Mouse (Mus musculus): ENCODE data around the gene H2-Eb1. TPM values are rescaled to one million over a fixed set of nuclear protein-coding genes. Genes with fewer than 3 reads are reported as not detected.
A peak's percentile ranks its signal among the peaks of the same experiment; 100 is the strongest.
"Not testable (repeated sequence)": the region's sequence is repeated elsewhere in the genome, so short reads cannot be mapped to it uniquely, and the experiment has no call there.

The H2-Eb1 gene
- polyA plus RNA-seq, 2 experiments from 2014 or later: 12.7 to 77.2 TPM

- ATAC-seq: peak; percentile 66
These were observed 14.1 kb upstream of the H2-Eb1 start for GRCm38 (mm10) chr17:34291609-34292008.

GRCm38 (mm10) chr17:34292570-34292969 lies 13.1 kb upstream of the H2-Eb1 start:
- no peak for ATAC-seq

- peak; percentile 25 for ATAC-seq
These were observed 12.1 kb upstream of the H2-Eb1 start for GRCm38 (mm10) chr17:34293533-34293932.

DNA sequence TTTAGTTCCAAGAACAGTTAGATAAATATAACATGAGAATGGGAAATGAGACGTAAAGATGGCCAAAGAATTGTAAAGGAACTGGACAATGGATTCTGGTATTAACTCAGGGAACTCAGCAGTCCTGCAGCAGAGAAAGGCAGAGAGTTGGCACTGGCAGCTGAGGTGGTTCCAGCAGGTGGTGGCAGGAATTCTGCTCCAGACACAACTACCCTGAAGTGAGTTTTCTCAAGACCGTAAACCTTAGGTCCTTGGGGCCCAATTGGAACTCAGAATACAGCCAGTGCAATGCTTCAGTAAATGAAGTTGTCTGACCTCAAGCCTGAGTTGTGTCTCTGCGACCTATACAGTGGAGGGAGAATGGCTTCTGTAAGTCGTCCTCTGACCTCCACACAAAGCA lies 11.4 kb upstream of the H2-Eb1 start:
- ATAC-seq: no peak

- no peak for ATAC-seq
These were observed 10.4 kb upstream of the H2-Eb1 start for GRCm38 (mm10) chr17:34295307-34295706.

GRCm38 (mm10) chr17:34295891-34296794 lies 9.5 kb upstream of the H2-Eb1 start:
- peak; percentile 82 for ATAC-seq

DNA sequence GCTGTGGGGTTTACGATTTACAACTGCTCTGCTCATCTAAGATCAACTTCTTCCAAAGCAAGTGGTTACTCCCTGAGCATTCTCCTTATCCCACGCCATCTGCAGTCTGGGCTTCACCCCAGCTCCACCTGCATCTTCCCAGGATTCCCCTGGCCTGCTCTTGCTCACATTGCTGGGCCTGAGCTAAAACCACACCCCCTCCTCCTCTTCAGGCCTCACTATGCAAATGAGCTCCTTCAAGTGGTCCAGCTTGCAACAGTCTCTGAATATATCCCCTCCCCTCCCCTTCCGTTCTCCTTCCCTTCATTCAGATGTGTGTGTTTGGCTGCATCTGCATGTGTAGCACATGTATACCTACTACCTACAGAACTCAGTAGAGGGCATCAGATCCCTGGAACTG lies 6.3 kb upstream of the H2-Eb1 start:
- ATAC-seq: no peak

GRCm38 (mm10) chr17:34300071-34300470 lies 5.6 kb upstream of the H2-Eb1 start:
- no peak for ATAC-seq

GRCm38 (mm10) chr17:34300691-34301566 lies 4.7 kb upstream of the H2-Eb1 start:
- ATAC-seq: no peak

GRCm38 (mm10) chr17:34301670-34302190 lies 3.9 kb upstream of the H2-Eb1 start:
- ATAC-seq: no peak

DNA sequence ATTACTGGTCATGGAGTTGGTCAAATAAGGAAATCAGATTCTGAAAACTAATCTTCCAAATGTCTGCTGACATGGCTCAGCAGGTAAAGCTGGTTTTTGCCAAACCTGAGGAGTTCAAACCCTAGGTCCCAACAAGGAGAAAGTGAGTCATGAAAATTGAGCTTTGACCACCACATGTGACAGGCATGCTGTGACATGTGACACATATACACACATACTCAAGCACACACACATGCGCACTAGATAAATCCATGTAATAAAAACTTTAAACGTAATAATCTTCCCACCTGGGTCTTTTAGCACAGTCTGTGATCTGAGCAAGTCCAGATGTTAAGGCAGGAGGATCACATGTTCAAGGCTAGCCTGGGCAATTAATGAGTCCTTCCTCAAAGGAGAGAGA lies 1.9 kb upstream of the H2-Eb1 start:
- no peak for ATAC-seq

GRCm38 (mm10) chr17:34304751-34305150 lies 916 bp upstream of the H2-Eb1 start:
- peak; percentile 82 for ATAC-seq

GRCm38 (mm10) chr17:34306407-34306806 lies 740 bp downstream of the H2-Eb1 start:
- no peak for ATAC-seq

- ATAC-seq: no peak
These were observed 1.5 kb downstream of the H2-Eb1 start for GRCm38 (mm10) chr17:34307216-34307615.

DNA sequence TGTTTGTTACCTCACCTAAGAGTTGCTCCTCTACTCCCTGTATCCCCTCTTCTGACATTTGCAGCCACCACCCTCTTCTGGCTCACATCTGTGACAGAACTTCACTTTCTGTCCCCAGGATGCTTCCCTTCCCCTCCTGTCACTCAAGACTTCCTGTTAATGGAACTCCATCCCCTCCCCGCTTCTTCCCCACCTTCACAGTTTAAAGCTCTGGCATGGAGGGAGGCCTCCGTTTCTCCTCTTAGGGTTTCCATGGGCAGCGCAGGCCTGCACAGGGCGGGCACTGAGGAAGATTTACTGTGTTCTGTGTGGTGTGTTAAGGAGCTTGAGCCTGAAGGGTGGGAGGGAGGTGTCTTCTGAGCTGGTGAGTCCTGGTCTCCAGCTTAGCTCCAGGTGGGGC lies 2.5 kb downstream of the H2-Eb1 start:
- no peak for ATAC-seq

GRCm38 (mm10) chr17:34309225-34309624 lies 3.6 kb downstream of the H2-Eb1 start:
- ATAC-seq: no peak

DNA sequence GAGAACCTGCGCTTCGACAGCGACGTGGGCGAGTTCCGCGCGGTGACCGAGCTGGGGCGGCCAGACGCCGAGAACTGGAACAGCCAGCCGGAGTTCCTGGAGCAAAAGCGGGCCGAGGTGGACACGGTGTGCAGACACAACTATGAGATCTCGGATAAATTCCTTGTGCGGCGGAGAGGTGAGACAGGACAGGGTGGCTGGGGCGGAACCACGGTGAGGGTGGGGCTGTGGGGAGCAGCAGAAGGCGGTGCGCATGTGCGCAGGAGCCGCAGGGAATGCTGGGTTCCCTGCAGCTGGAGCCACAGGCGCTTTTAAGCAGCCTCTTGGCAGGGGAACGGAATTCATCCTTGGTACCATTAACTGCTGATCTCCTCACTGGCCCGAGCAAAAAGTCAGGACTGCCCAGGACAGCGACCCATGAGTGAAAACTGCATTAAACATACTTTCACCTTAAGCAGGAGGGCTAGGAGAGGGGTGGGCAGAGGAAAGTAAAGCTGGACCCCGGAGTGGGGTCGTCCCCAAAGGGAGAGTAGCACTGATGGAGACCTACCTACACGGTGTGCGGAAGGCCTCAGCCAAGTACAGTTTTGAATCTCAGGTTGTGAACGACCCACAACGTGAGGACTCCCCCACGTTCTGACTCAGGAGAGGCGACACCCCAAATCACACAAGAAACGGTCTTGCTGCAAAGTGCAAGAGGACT lies 4.2 kb downstream of the H2-Eb1 start:
- ATAC-seq: peak; percentile 36

DNA sequence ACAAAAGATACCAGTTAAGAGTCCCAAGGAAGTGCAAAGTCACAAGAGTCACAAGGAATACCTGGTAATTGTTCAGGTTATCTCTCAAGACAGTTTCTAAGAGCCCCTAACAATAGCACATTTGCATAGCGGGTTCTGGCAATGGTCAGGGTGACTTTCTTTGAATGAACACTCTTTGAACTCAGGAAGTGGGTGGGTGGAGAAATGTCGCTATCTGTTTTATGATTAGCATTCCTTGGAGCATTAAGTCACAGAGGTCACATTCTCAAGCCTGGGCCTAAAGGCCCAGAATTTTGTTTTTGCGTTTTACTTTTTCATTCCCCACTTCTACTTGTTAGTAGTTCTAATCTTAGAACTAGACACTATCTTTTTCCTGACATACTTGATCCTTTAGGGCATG lies 4.9 kb downstream of the H2-Eb1 start:
- ATAC-seq: not testable (repeated sequence)

GRCm38 (mm10) chr17:34312185-34312584 lies 6.5 kb downstream of the H2-Eb1 start:
- no peak for ATAC-seq

DNA sequence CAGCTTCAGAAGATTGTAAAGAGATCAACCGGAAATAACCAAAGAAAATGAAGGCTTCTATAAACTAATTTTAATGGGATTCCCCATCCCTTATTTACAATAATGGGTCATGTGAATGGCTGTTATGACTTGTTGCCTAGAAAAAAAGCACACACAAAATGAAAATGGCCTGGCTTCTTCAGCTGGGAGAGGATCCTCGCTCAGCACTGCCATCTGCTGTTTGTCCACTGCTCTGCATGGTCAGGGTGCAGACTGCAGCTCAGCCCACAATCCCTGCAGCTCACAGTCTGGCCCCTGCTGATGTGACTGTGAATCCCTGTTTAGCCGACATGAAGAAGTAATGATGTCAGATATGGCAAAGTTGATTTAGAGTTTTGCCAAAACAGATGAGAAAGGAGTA lies 7.7 kb downstream of the H2-Eb1 start:
- peak; percentile 72 for ATAC-seq

DNA sequence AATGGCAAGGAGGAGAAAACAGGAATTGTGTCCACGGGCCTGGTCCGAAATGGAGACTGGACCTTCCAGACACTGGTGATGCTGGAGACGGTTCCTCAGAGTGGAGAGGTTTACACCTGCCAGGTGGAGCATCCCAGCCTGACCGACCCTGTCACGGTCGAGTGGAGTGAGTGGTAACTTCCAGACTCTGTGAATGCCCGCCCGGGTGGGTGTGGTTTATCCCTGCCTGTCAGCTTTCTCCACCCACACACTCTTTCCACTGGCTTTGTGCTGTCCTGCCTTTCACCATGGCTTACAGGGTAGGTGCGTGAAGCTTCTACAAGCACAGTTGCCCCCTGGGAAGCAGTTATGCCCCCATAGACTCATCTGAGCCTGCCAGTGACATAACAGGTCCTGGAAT lies 8.6 kb downstream of the H2-Eb1 start:
- no peak for ATAC-seq

DNA sequence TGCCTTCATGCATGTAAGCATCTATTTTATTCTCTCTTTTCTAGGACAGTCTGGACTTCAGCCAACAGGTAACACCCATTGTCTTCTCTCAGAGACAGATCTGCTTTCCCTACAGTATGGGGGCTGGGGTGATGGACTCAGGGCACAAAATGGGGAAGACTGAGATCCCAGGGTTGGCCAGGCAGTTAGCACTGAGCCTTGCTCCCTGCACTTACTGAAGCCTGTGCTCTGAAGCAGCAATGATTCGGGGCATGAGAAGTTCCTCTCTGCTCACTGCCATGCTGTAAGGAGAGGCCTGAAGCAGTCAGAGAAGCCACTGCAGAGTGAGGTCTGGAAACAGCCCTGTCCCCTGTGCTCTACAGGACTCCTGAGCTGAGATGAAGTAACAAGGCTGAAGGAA lies 9.8 kb downstream of the H2-Eb1 start:
- ATAC-seq: no peak

GRCm38 (mm10) chr17:34316697-34317096 lies 11.0 kb downstream of the H2-Eb1 start:
- ATAC-seq: no peak
